Mouse (Mus musculus): ENCODE data around the gene Pan3. TPM values are rescaled to one million over a fixed set of nuclear protein-coding genes. Genes with fewer than 3 reads are reported as not detected.

Pan3 gene
- polyA plus RNA-seq (2017; shearing (Covaris generic)), result 10 to 100 TPM; 32.3 to 40.5 TPM

GRCm38 (mm10) chr5:147429535-147430305 lies at the start of gene Pan3:
Gene Pan3 (plus strand): TSS chr5:147430161.

GRCm38 (mm10) chr5:147399843-147400504 lies 30.0 kb upstream of the Pan3 start, which contains the start of gene Flt3:
Gene Flt3 (minus strand): TSS chr5:147400489.

Other genes with a start within 250 kb of the Pan3 start
- not detected for gene Gsx1, start 241.5 kb upstream of the Pan3 start, polyA plus RNA-seq (2017; shearing (Covaris generic))
- under 1 TPM in 1 of 2 experiments, not detected in 1; 0.72 TPM for gene Pdx1, start 160.2 kb upstream of the Pan3 start, polyA plus RNA-seq (2017; shearing (Covaris generic))
- gene Cdx2, start 122.9 kb upstream of the Pan3 start, polyA plus RNA-seq (2017; shearing (Covaris generic)), result under 1 TPM in 1 of 2 experiments, not detected in 1; 0.89 TPM
- not detected for gene Urad, start 107.7 kb upstream of the Pan3 start, polyA plus RNA-seq (2017; shearing (Covaris generic))
- 1 to 10 TPM in 1 of 2 experiments, under 1 TPM in 1; 0.22 to 1.8 TPM for gene Flt3, start 29.7 kb upstream of the Pan3 start, polyA plus RNA-seq (2017; shearing (Covaris generic))